ENCODE assay signal across 18 mouse cellular contexts in the genomic region with DNA sequence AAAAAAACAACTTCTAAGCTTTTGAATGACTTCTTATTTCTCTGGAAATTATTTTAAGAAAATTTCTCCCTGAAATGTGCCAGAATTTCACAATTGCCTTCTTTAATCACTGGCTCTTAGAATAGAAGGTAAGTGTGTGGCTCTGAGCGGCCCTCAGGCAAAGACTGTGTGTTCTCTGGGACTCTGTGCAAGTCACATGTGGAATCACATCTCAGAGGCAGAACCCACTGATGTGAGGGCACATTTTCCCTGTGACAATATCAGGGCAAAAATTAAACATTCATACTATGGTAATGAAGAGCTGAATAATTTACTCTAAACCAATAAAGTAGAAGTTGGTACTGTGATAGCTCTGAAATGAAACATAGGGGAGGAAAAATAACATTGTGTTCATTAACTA.
"Had no signal": no experiment of that assay in that cellular context is flagged by ENCODE, and none has a peak within 500 bp of the region (broad histone marks: within the 10 kb centered on the region; RNA-seq: fewer than 3 reads in every experiment).

No protein-coding gene starts in this region.

- H3K4me2 ChIP-seq: limb, embryonic 12.5 days; limb, embryonic 15.5 days; liver, embryonic 11.5 days; lung, embryonic 14.5 days; midbrain, embryonic 12.5 days; neural tube, embryonic 13.5 days had no signal

- H3K9me3 ChIP-seq: limb, embryonic 12.5 days; limb, embryonic 15.5 days; midbrain, embryonic 12.5 days; neural tube, embryonic 13.5 days had no signal

- H3K4me3 ChIP-seq: limb, embryonic 12.5 days; limb, embryonic 15.5 days; megakaryocyte, embryonic 14.5 days; midbrain, embryonic 12.5 days; myocyte; neural tube, embryonic 13.5 days had no signal

- H3K9ac ChIP-seq: limb, embryonic 12.5 days; limb, embryonic 15.5 days; liver, embryonic 14.5 days; liver, postnatal 0 days; lung, embryonic 14.5 days; midbrain, embryonic 12.5 days; neural tube, embryonic 13.5 days had no signal

- H3K27me3 ChIP-seq: limb, embryonic 12.5 days; limb, embryonic 15.5 days; megakaryocyte, embryonic 14.5 days; midbrain, embryonic 12.5 days; neural tube, embryonic 13.5 days had no signal

- ATAC-seq: intestine, postnatal 0 days; liver, postnatal 0 days; lung, postnatal 0 days had no signal

- DNase-seq: kidney, postnatal 14 days; left cerebral cortex, postnatal 4 days; liver, postnatal 0 days; lung, embryonic 14.5 days; right cerebral cortex, postnatal 25 days; spleen, adult 18-20 months; thymus, adult 18-20 months; thymus, postnatal 36 days had no signal

- H3K4me1 ChIP-seq: limb, embryonic 12.5 days; limb, embryonic 15.5 days; megakaryocyte, embryonic 14.5 days; midbrain, embryonic 12.5 days; neural tube, embryonic 13.5 days had no signal

- H3K36me3 ChIP-seq: limb, embryonic 12.5 days; limb, embryonic 15.5 days; midbrain, embryonic 12.5 days; neural tube, embryonic 13.5 days had no signal

- H3K27ac ChIP-seq: limb, embryonic 12.5 days; limb, embryonic 15.5 days; liver, embryonic 14.5 days; midbrain, embryonic 12.5 days; neural tube, embryonic 13.5 days had no signal
